Comparison of ENCODE assay signal across 8 mouse cellular contexts in the genomic region with DNA sequence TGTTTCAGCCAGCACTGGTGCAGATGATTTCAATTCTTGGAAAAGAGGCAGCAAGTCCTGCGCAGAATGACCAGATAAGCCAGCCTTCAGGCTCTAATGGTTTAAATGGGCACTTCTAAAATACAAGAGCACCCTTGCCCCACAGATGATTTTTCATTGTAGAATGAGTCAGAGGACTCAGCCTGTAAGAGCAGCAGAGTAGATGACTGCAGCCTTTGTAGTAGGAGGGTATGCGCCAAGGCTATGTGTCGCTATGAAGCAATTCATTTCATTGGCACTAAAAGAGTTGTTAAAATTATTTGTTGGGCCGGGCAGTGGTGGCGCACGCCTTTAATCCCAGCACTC. TPM values are rescaled to one million over a fixed set of nuclear protein-coding genes. Genes with fewer than 3 reads are reported as not detected.
DNase-seq lines count a peak whose midpoint lies in the region; ATAC-seq and TF ChIP-seq lines count a peak whose summit lies in the region.

No protein-coding gene starts in this region.

- H3K4me2 ChIP-seq in lung, embryonic 16.5 days (ENCODE audit: low read depth, low read length): peak overlapping the region; percentile 94

- no peaks in the 10 kb centered on the region for H3K27me3 ChIP-seq in lung, embryonic 16.5 days (ENCODE audit: control insufficient read depth, insufficient read depth, low read depth, low read length)
- H3K27me3 ChIP-seq in limb, embryonic 10.5 days (ENCODE audit: low read depth, poor library complexity, severe bottlenecking): no peaks in the 10 kb centered on the region

- H3K4me3 ChIP-seq in lung, embryonic 16.5 days (ENCODE audit: low read length): peak overlapping the region; percentile 87
- H3K4me3 ChIP-seq in embryonic fibroblast, embryonic 13.5 days (ENCODE audit: insufficient read depth, low read length): peak overlapping the region; percentile 52
- H3K4me3 ChIP-seq in limb, embryonic 10.5 days: peak overlapping the region; percentile 87
- peak overlapping the region; percentile 59 for H3K4me3 ChIP-seq in olfactory bulb, adult 2 months (ENCODE audit: insufficient read depth, low read depth, low read length)

- TF ChIP-seq CTCF in embryonic fibroblast, embryonic 13.5 days (IDR thresholded peaks at IDR 0.05; ENCODE audit: borderline replicate concordance, insufficient read depth, low read length): no peak
- no peak for TF ChIP-seq CTCF in olfactory bulb, adult 2 months (IDR thresholded peaks at IDR 0.05; ENCODE audit: insufficient read depth, low read depth, low read length)

- no peaks in the 10 kb centered on the region for H3K9me3 ChIP-seq in lung, embryonic 16.5 days (ENCODE audit: control insufficient read depth, low read length)
- H3K9me3 ChIP-seq in limb, embryonic 10.5 days (replicated peaks): no peaks in the 10 kb centered on the region

- TF ChIP-seq POLR2A in embryonic fibroblast, embryonic 13.5 days (IDR thresholded peaks at IDR 0.05; ENCODE audit: low read depth, low read length): no peak
- no peak for TF ChIP-seq POLR2A in olfactory bulb, adult 2 months (IDR thresholded peaks at IDR 0.05; ENCODE audit: insufficient read depth, low read depth, low read length)

- peak overlapping the region; percentile 85; the same call in 1 of the 2 replicates for H3K9ac ChIP-seq in lung, embryonic 16.5 days (ENCODE audit: low read length)

- no peak for DNase-seq in lung, postnatal 10 days
- DNase-seq in limb, embryonic 10.5 days (ENCODE audit: low spot score): no peak
- DNase-seq in layer of hippocampus, adult 11-12 months (ENCODE audit: low spot score): no peak
- no peak for DNase-seq in cerebellum, postnatal 36 days

- H3K36me3 ChIP-seq in lung, embryonic 16.5 days (ENCODE audit: control insufficient read depth, insufficient read depth, low read length): no peaks in the 10 kb centered on the region
- no peaks in the 10 kb centered on the region for H3K36me3 ChIP-seq in limb, embryonic 10.5 days

- H3K27ac ChIP-seq in lung, embryonic 16.5 days (ENCODE audit: low read length): peak overlapping the region; percentile 79
- peak overlapping the region; percentile 36 for H3K27ac ChIP-seq in embryonic fibroblast, embryonic 13.5 days (ENCODE audit: insufficient read depth, low read length)
- H3K27ac ChIP-seq in limb, embryonic 10.5 days: peak overlapping the region; percentile 93
- peak overlapping the region; percentile 47; the same call in 1 of the 2 replicates for H3K27ac ChIP-seq in olfactory bulb, adult 2 months (ENCODE audit: insufficient read depth, low read depth, low read length)

- peak; percentile 23 for ATAC-seq in lung, embryonic 16.5 days (ENCODE audit: low read depth)
- no peak; the same call in 1 of the 2 replicates for ATAC-seq in cerebellum, adult (ENCODE audit: insufficient number of reproducible peaks, low FRiP score, low TSS enrichment)

- H3K4me1 ChIP-seq in lung, embryonic 16.5 days (replicated peaks; ENCODE audit: control insufficient read depth, insufficient read depth, low read length): peaks cover 6% of the 10 kb centered on the region
- H3K4me1 ChIP-seq in embryonic fibroblast, embryonic 13.5 days (ENCODE audit: control insufficient read depth, insufficient read depth, low read length): no peaks in the 10 kb centered on the region
- H3K4me1 ChIP-seq in limb, embryonic 10.5 days: peaks cover 16% of the 10 kb centered on the region
- peaks cover 3% of the 10 kb centered on the region for H3K4me1 ChIP-seq in olfactory bulb, adult 2 months (ENCODE audit: control insufficient read depth, insufficient read depth, low read length)

- 41% methylated on average over 6 of the region's 6 CpGs for whole genome bisulfite sequencing in lung, embryonic 16.5 days
- WGBS in limb, embryonic 10.5 days: 54% methylated on average over 6 of the region's 6 CpGs
- 30% methylated on average over 6 of the region's 6 CpGs for WGBS in olfactory bulb, adult 2 months

RNA-seq across cellular contexts. Expression of gene Caprin2, which starts 0.4 kb away (rescaled TPM):
- polyA plus RNA-seq in lung, embryonic 16.5 days (2015; fragmentation: Nextera tagmentation; extraction: Ambion mirVana): 14.9 and 15.2 TPM in 2 replicates
- 10.4 and 10.5 TPM in 2 replicates for polyA plus RNA-seq in embryonic fibroblast, embryonic 13.5 days (2011; ENCODE audit: insufficient read length, low read depth, missing spikeins)
- 15.9 and 18.2 TPM in 2 replicates for polyA plus RNA-seq in limb, embryonic 10.5 days (2016; fragmentation: Nextera tagmentation; extraction: Ambion mirVana)
- polyA plus RNA-seq in olfactory bulb, adult 2 months (2012; ENCODE audit: insufficient read depth, insufficient read length, low replicate concordance, missing spikeins): not detected in 2 replicates

RNA-seq across cellular contexts. Expression of gene Sinhcaf, which starts 49.8 kb away (rescaled TPM):
- polyA plus RNA-seq in lung, embryonic 16.5 days (2015; fragmentation: Nextera tagmentation; extraction: Ambion mirVana): 91.0 and 99.0 TPM in 2 replicates
- polyA plus RNA-seq in embryonic fibroblast, embryonic 13.5 days (2011; ENCODE audit: insufficient read length, low read depth, missing spikeins): 22.9 and 26.5 TPM in 2 replicates
- 270 and 301 TPM in 2 replicates for polyA plus RNA-seq in limb, embryonic 10.5 days (2016; fragmentation: Nextera tagmentation; extraction: Ambion mirVana)
- not detected in 2 replicates for polyA plus RNA-seq in olfactory bulb, adult 2 months (2012; ENCODE audit: insufficient read depth, insufficient read length, low replicate concordance, missing spikeins)

Comparison
In these comparisons a context has a peak if more than half of its experiments do, and no peak if none do; other contexts are left out.
1. H3K27ac ChIP-seq: peak in every context shown above with its lines; median percentile 93 in limb, embryonic 10.5 days; 79 in lung, embryonic 16.5 days; 47 in olfactory bulb, adult 2 months; 36 in embryonic fibroblast, embryonic 13.5 days.
2. RNA of gene Sinhcaf, which starts 49.8 kb away (polyA plus RNA-seq): 270 to 301 TPM in limb, embryonic 10.5 days, 91.0 to 99.0 TPM in lung, embryonic 16.5 days and 22.9 to 26.5 TPM in embryonic fibroblast, embryonic 13.5 days; not detected in olfactory bulb, adult 2 months; every median in the first group is over 10 times any median in the second.
3. Peak in every context shown above with its lines, with median percentiles within 50 percentile points of each other: H3K4me3 ChIP-seq.